Mouse (Mus musculus): ENCODE data around the gene Vps45. TPM values are rescaled to one million over a fixed set of nuclear protein-coding genes. Genes with fewer than 3 reads are reported as not detected.
A peak's percentile ranks its signal among the peaks of the same experiment; 100 is the strongest.

The Vps45 gene
- total and polyA plus RNA-seq, 3 experiments: 20.6 to 92.0 (median 28.9) TPM

GRCm38 (mm10) chr3:95959807-95960206 is 98.5 kb downstream of the Vps45 start:
- no peak overlapping the region for H3K27ac ChIP-seq (ENCODE audit: control insufficient read depth, low read depth, low read length)
- no peaks in the 10 kb centered on the region for H3K79me2 ChIP-seq (ENCODE audit: control insufficient read depth, insufficient read depth, low read length, poor library complexity)
- no peak overlapping the region for H3K9ac ChIP-seq (ENCODE audit: control insufficient read depth, low read depth, low read length, poor library complexity, severe bottlenecking)
- H3K36me3 ChIP-seq (ENCODE audit: control insufficient read depth in 1 of 2, insufficient read depth in 2 of 2, low read length in 2 of 2): peaks cover 0 to 16% of the 10 kb centered on the region in 2 experiments; a peak in 2 of 4 replicates
- H3K4me1 ChIP-seq (ENCODE audit: control insufficient read depth in 1 of 2, insufficient read depth in 2 of 2, low read length in 2 of 2): peaks cover 15 to 29% of the 10 kb centered on the region in 2 experiments
- no peak overlapping the region for H3K4me3 ChIP-seq (ENCODE audit: control insufficient read depth in 1 of 2, insufficient read depth in 1 of 2, low read depth in 2 of 2, low read length in 2 of 2)
- H3K27me3 ChIP-seq (ENCODE audit: control insufficient read depth in 1 of 2, insufficient read depth in 2 of 2, low read length in 2 of 2): peaks cover 0 to 7% of the 10 kb centered on the region in 2 experiments; a peak in 2 of 4 replicates
- no peaks in the 10 kb centered on the region for H3K9me3 ChIP-seq (replicated peaks; ENCODE audit: insufficient read depth, low read length)
- TF ChIP-seq RAD21 (IDR thresholded peaks at IDR 0.05; ENCODE audit: low read depth, low read length): peak; percentile 62
- TF ChIP-seq ZKSCAN1 (IDR thresholded peaks at IDR 0.05; ENCODE audit: low read depth, low read length): no peak
- no peak for TF ChIP-seq GABPA (IDR thresholded peaks at IDR 0.05; ENCODE audit: low read depth, low read length)
- no peak for TF ChIP-seq MYB (IDR thresholded peaks at IDR 0.05; ENCODE audit: low read depth, low read length)
- TF ChIP-seq TBP (IDR thresholded peaks at IDR 0.05; ENCODE audit: low read depth, low read length): no peak
- peak; percentile 28; the same call in 1 of the 2 replicates for TF ChIP-seq SIN3A (IDR thresholded peaks at IDR 0.05; ENCODE audit: low read length)
- no peak for TF ChIP-seq POLR2AphosphoS5 (IDR thresholded peaks at IDR 0.05; ENCODE audit: borderline replicate concordance, low read depth, low read length)
- TF ChIP-seq SMC3 (IDR thresholded peaks at IDR 0.05; ENCODE audit: low read depth, low read length): peak; percentile 72
- peak; percentile 84 for TF ChIP-seq ZNF384 (IDR thresholded peaks at IDR 0.05; ENCODE audit: low read depth, low read length)
- peak; percentile 66 for TF ChIP-seq ZC3H11A (IDR thresholded peaks at IDR 0.05; ENCODE audit: low read depth, low read length)
- TF ChIP-seq HCFC1 (IDR thresholded peaks at IDR 0.05; ENCODE audit: low read depth, low read length): 0 out of 2 replicates have a peak, but pooled peaks have one; percentile 20
- TF ChIP-seq CTCF (IDR thresholded peaks at IDR 0.05 in 2 of 3, conservative IDR thresholded peaks at IDR 0.05 in 1 of 3; ENCODE audit: control insufficient read depth in 1 of 3, insufficient read depth in 1 of 3, low read depth in 2 of 3, low read length in 3 of 3, poor library complexity in 1 of 3, severe bottlenecking in 1 of 3): peak in 2 of 3 experiments; percentile 59 to 77; a peak in 4 of 6 replicates
- peak; percentile 75 for DNase-seq (ENCODE audit: low read depth, low spot score)

GRCm38 (mm10) chr3:95959082-95959481 is 99.2 kb downstream of the Vps45 start:
- Histone ChIP-seq H3K36me3 (ENCODE audit: control insufficient read depth in 1 of 2, insufficient read depth in 2 of 2, low read length in 2 of 2) (peaks cover 0 to 16% of the 10 kb centered on the region in 2 experiments; a peak in 2 of 4 replicates), H3K9me3 (replicated peaks; ENCODE audit: insufficient read depth, low read length) (no peaks in the 10 kb centered on the region), H3K4me1 (ENCODE audit: control insufficient read depth in 1 of 2, insufficient read depth in 2 of 2, low read length in 2 of 2) (peaks cover 15 to 29% of the 10 kb centered on the region in 2 experiments), H3K79me2 (ENCODE audit: control insufficient read depth, insufficient read depth, low read length, poor library complexity) (no peaks in the 10 kb centered on the region), H3K4me3 (ENCODE audit: control insufficient read depth in 1 of 2, insufficient read depth in 1 of 2, low read depth in 2 of 2, low read length in 2 of 2) (no peak overlapping the region), H3K27ac (ENCODE audit: control insufficient read depth, low read depth, low read length) (no peak overlapping the region), H3K9ac (ENCODE audit: control insufficient read depth, low read depth, low read length, poor library complexity, severe bottlenecking) (no peak overlapping the region), H3K27me3 (ENCODE audit: control insufficient read depth in 1 of 2, insufficient read depth in 2 of 2, low read length in 2 of 2) (peaks cover 0 to 3% of the 10 kb centered on the region in 2 experiments; a peak in 2 of 4 replicates)
- no peak for TF ChIP-seq CHD2 (IDR thresholded peaks at IDR 0.05; ENCODE audit: low read length)
- TF ChIP-seq SIN3A (IDR thresholded peaks at IDR 0.05; ENCODE audit: low read length): peak; percentile 39; the same call in 1 of the 2 replicates
- 0 out of 2 replicates have a peak, but pooled peaks have one; percentile 13 for TF ChIP-seq USF1 (IDR thresholded peaks at IDR 0.05; ENCODE audit: low read depth, low read length)
- no peak for TF ChIP-seq CHD1 (IDR thresholded peaks at IDR 0.05; ENCODE audit: low read depth, low read length)
- peak; percentile 91 for TF ChIP-seq SMC3 (IDR thresholded peaks at IDR 0.05; ENCODE audit: low read depth, low read length)
- no peak for TF ChIP-seq JUND (IDR thresholded peaks at IDR 0.05; ENCODE audit: low read depth, low read length)
- no peak for TF ChIP-seq MAX (IDR thresholded peaks at IDR 0.05; ENCODE audit: low read length)
- peak; percentile 42 to 98 (median 92) for TF ChIP-seq CTCF (IDR thresholded peaks at IDR 0.05 in 2 of 3, conservative IDR thresholded peaks at IDR 0.05 in 1 of 3; ENCODE audit: control insufficient read depth in 1 of 3, insufficient read depth in 1 of 3, low read depth in 2 of 3, low read length in 3 of 3, poor library complexity in 1 of 3, severe bottlenecking in 1 of 3)
- TF ChIP-seq ZC3H11A (IDR thresholded peaks at IDR 0.05; ENCODE audit: low read depth, low read length): peak; percentile 74
- TF ChIP-seq ZNF384 (IDR thresholded peaks at IDR 0.05; ENCODE audit: low read depth, low read length): peak; percentile 55; the same call in 1 of the 2 replicates
- no peak for TF ChIP-seq POLR2A (IDR thresholded peaks at IDR 0.05; ENCODE audit: control insufficient read depth in 1 of 2, insufficient read depth in 1 of 2, low read depth in 1 of 2, low read length in 2 of 2, poor library complexity in 1 of 2)
- peak; percentile 59; the same call in 1 of the 2 replicates for TF ChIP-seq TBP (IDR thresholded peaks at IDR 0.05; ENCODE audit: low read depth, low read length)
- no peak for TF ChIP-seq POLR2AphosphoS5 (IDR thresholded peaks at IDR 0.05; ENCODE audit: borderline replicate concordance, low read depth, low read length)
- no peak for TF ChIP-seq USF2 (IDR thresholded peaks at IDR 0.05; ENCODE audit: borderline replicate concordance in 1 of 2, insufficient read depth in 1 of 2, low read depth in 1 of 2, low read length in 2 of 2)
- TF ChIP-seq ZKSCAN1 (IDR thresholded peaks at IDR 0.05; ENCODE audit: low read depth, low read length): no peak
- TF ChIP-seq EP300 (IDR thresholded peaks at IDR 0.05; ENCODE audit: low read depth in 1 of 2, low read length in 2 of 2): no peak
- TF ChIP-seq RAD21 (IDR thresholded peaks at IDR 0.05; ENCODE audit: low read depth, low read length): peak; percentile 77
- TF ChIP-seq MYC (IDR thresholded peaks at IDR 0.05; ENCODE audit: low read depth, low read length): peak; percentile 70; the same call in 1 of the 2 replicates
- DNase-seq (ENCODE audit: low read depth, low spot score): peak; percentile 94
